Comparison of ENCODE assay signal across 9 mouse cellular contexts in genomic region chr4:131921461-131922346, GRCm38 (mm10). TPM values are rescaled to one million over a fixed set of nuclear protein-coding genes. Genes with fewer than 3 reads are reported as not detected.
DNase-seq lines count a peak whose midpoint lies in the region; ATAC-seq and TF ChIP-seq lines count a peak whose summit lies in the region.
"Had no signal": no experiment of that assay in that cellular context is flagged by ENCODE, and none has a peak within 500 bp of the region (broad histone marks: within the 10 kb centered on the region; RNA-seq: fewer than 3 reads in every experiment).

Gene Tmem200b (plus strand): TSS chr4:131921771.

- H3K9me3 ChIP-seq in kidney, embryonic 14.5 days (ENCODE audit: control insufficient read depth, low read length), result no peaks in the 10 kb centered on the region
- no peaks in the 10 kb centered on the region for H3K9me3 ChIP-seq in forebrain, postnatal 0 days (ENCODE audit: low read length)
- H3K9me3 ChIP-seq in midbrain, postnatal 0 days (ENCODE audit: low read length), result no peaks in the 10 kb centered on the region

- no peak for TF ChIP-seq CTCF in forebrain, postnatal 0 days (IDR thresholded peaks at IDR 0.05; ENCODE audit: low read depth)
- TF ChIP-seq CTCF in midbrain, postnatal 0 days (IDR thresholded peaks at IDR 0.05), result no peak

- 2% methylated on average over 108 of the region's 130 CpGs for WGBS in kidney, embryonic 14.5 days
- WGBS in forebrain, postnatal 0 days, result 4% methylated on average over 93 of the region's 130 CpGs
- 2% methylated on average over 87 of the region's 130 CpGs for WGBS in midbrain, postnatal 0 days

- H3K4me2 ChIP-seq in kidney, embryonic 14.5 days (replicated peaks; ENCODE audit: low read depth, low read length), result peak within 1 kb of the TSS; percentile 89
- H3K4me2 ChIP-seq in forebrain, postnatal 0 days (ENCODE audit: low read depth), result peak within 1 kb of the TSS; percentile 80
- peak within 1 kb of the TSS; percentile 80 for H3K4me2 ChIP-seq in midbrain, postnatal 0 days (ENCODE audit: low read depth, low read length, poor library complexity, severe bottlenecking)

- H3K9ac ChIP-seq in kidney, embryonic 14.5 days (ENCODE audit: low read depth, low read length), result peak within 1 kb of the TSS; percentile 77
- H3K9ac ChIP-seq in forebrain, postnatal 0 days, result peak within 1 kb of the TSS; percentile 35
- peak within 1 kb of the TSS; percentile 60 for H3K9ac ChIP-seq in midbrain, postnatal 0 days (replicated peaks; ENCODE audit: low read length, poor library complexity, severe bottlenecking)

- H3K4me1 ChIP-seq in kidney, embryonic 14.5 days (ENCODE audit: control insufficient read depth, insufficient read depth, low read length), result peaks cover 46% of the 10 kb centered on the region
- H3K4me1 ChIP-seq in forebrain, postnatal 0 days (ENCODE audit: insufficient read depth), result no peaks in the 10 kb centered on the region
- no peaks in the 10 kb centered on the region for H3K4me1 ChIP-seq in midbrain, postnatal 0 days (ENCODE audit: insufficient read depth, low read length)

- DNase-seq in kidney, adult 9 months, result no peak
- DNase-seq in adrenal gland, adult 2 months, result peak; percentile 42
- peak; percentile 13 for DNase-seq in forebrain, postnatal 0 days
- peak; percentile 69 for DNase-seq in kidney, postnatal 10 days
- no peak for DNase-seq in midbrain, postnatal 0 days (ENCODE audit: low spot score)
- DNase-seq in urinary bladder, postnatal 14 days (ENCODE audit: low spot score), result no peak

- no peak for ATAC-seq in kidney, embryonic 14.5 days (ENCODE audit: low FRiP score, low TSS enrichment)
- peak; percentile 18; the same call in 1 of the 2 replicates for ATAC-seq in forebrain, postnatal 0 days
- peak; percentile 14 for ATAC-seq in midbrain, postnatal 0 days (ENCODE audit: low FRiP score)
- ATAC-seq in inflammation-experienced regulatory T-cells, adult 6 months, result no peak
- ATAC-seq: Patski had no signal

- H3K4me3 ChIP-seq in kidney, embryonic 14.5 days (ENCODE audit: low read length), result peak within 1 kb of the TSS; percentile 60
- peak within 1 kb of the TSS; percentile 49 for H3K4me3 ChIP-seq in forebrain, postnatal 0 days (ENCODE audit: low read depth, low read length)
- peak within 1 kb of the TSS; percentile 55 for H3K4me3 ChIP-seq in midbrain, postnatal 0 days (ENCODE audit: low read depth, low read length)

- H3K36me3 ChIP-seq in kidney, embryonic 14.5 days (ENCODE audit: control insufficient read depth, insufficient read depth, low read length), result peaks cover 21% of the 10 kb centered on the region
- peaks cover 22% of the 10 kb centered on the region for H3K36me3 ChIP-seq in forebrain, postnatal 0 days (ENCODE audit: insufficient read depth)
- H3K36me3 ChIP-seq in midbrain, postnatal 0 days (ENCODE audit: insufficient read depth, low read length), result peaks cover 9% of the 10 kb centered on the region; the same call in 1 of the 2 replicates

- H3K27me3 ChIP-seq in kidney, embryonic 14.5 days (ENCODE audit: control insufficient read depth, insufficient read depth, low read length), result peaks cover 17% of the 10 kb centered on the region
- peaks cover 58% of the 10 kb centered on the region for H3K27me3 ChIP-seq in forebrain, postnatal 0 days (ENCODE audit: insufficient read depth, low read length)
- peaks cover 48% of the 10 kb centered on the region for H3K27me3 ChIP-seq in midbrain, postnatal 0 days (ENCODE audit: insufficient read depth, low read length)
- H3K27me3 ChIP-seq: Patski had no signal

- H3K27ac ChIP-seq in kidney, embryonic 14.5 days (ENCODE audit: low read depth, low read length), result peak within 1 kb of the TSS; percentile 73; the same call in 1 of the 2 replicates
- H3K27ac ChIP-seq in forebrain, postnatal 0 days (ENCODE audit: low read depth, low read length), result no peak within 1 kb of the TSS
- H3K27ac ChIP-seq in midbrain, postnatal 0 days (ENCODE audit: low read depth, low read length), result no peak within 1 kb of the TSS

RNA-seq across cellular contexts. Expression of gene Tmem200b, which starts in this region (rescaled TPM):
- polyA plus RNA-seq in kidney, embryonic 14.5 days (2014; fragmentation: Nextera tagmentation; extraction: Ambion mirVana), result 1.8 and 2.1 TPM in 2 replicates
- total RNA-seq in adrenal gland, adult 2 months (2021), result 10 to 100 TPM in 1 of 2 experiments, 1 to 10 TPM in 1; 5.4 to 13.3 TPM
- polyA plus RNA-seq in adrenal gland, adult 2 months (2012; rRNA removed), result 26.5 and 29.1 TPM in 2 replicates
- total RNA-seq in forebrain, postnatal 0 days (2014; rRNA removed), result 2.5 and 2.7 TPM in 2 replicates
- polyA plus RNA-seq in forebrain, postnatal 0 days (2015; fragmentation: Nextera tagmentation; extraction: Ambion mirVana), result 0.26 and 0.33 TPM in 2 replicates
- 1.0 and 4.3 TPM in 2 replicates for total RNA-seq in midbrain, postnatal 0 days (2014; rRNA removed)
- 0.22 and 0.28 TPM in 2 replicates for polyA plus RNA-seq in midbrain, postnatal 0 days (2015; fragmentation: Nextera tagmentation; extraction: Ambion mirVana)
- polyA plus RNA-seq in inflammation-experienced regulatory T-cells, adult 6 months (2017; shearing (Covaris generic)), result not detected
- polyA plus RNA-seq: Patski had no signal

Comparison
In these comparisons a context has a peak if more than half of its experiments do, and no peak if none do; other contexts are left out.
1. DNase-seq: peak in adrenal gland, adult 2 months (single experiment), forebrain, postnatal 0 days (single experiment) and kidney, postnatal 10 days (single experiment); none in kidney, adult 9 months (single experiment), midbrain, postnatal 0 days (single experiment) and urinary bladder, postnatal 14 days (single experiment).
2. ATAC-seq: peak in forebrain, postnatal 0 days (single experiment) and midbrain, postnatal 0 days (single experiment); none in kidney, embryonic 14.5 days (single experiment) and inflammation-experienced regulatory T-cells, adult 6 months (single experiment).
3. Peak in every context shown above with its lines, with median percentiles within 50 percentile points of each other: H3K4me2 ChIP-seq, H3K4me3 ChIP-seq and H3K9ac ChIP-seq.